Mouse (Mus musculus): ENCODE measurements around the gene Pde4b. TPM values are rescaled to one million over a fixed set of nuclear protein-coding genes. Genes with fewer than 3 reads are reported as not detected.

Gene Pde4b
- polyA plus RNA-seq, 1 experiment, result 19.5 TPM

GRCm38 (mm10) chr4:102495001-102495400 is 407.7 kb downstream of the Pde4b start:
- no peak for TF ChIP-seq CTCF (IDR thresholded peaks at IDR 0.05; ENCODE audit: low read depth, low read length)
- no peak for TF ChIP-seq POLR2A (IDR thresholded peaks at IDR 0.05; ENCODE audit: borderline replicate concordance, low read depth, low read length)
- H3K4me1 ChIP-seq (ENCODE audit: control insufficient read depth, insufficient read depth, low read length), result peaks cover 19% of the 10 kb centered on the region
- H3K4me3 ChIP-seq (ENCODE audit: insufficient read depth, low read length), result no peak overlapping the region
- H3K27ac ChIP-seq (ENCODE audit: insufficient read depth, low read depth, low read length), result no peak overlapping the region

GRCm38 (mm10) chr4:102495474-102495873 is 408.1 kb downstream of the Pde4b start:
- TF ChIP-seq CTCF (IDR thresholded peaks at IDR 0.05; ENCODE audit: low read depth, low read length) (no peak), POLR2A (IDR thresholded peaks at IDR 0.05; ENCODE audit: borderline replicate concordance, low read depth, low read length) (no peak)
- Histone ChIP-seq H3K4me1 (ENCODE audit: control insufficient read depth, insufficient read depth, low read length) (peaks cover 19% of the 10 kb centered on the region), H3K27ac (ENCODE audit: insufficient read depth, low read depth, low read length) (no peak overlapping the region), H3K4me3 (ENCODE audit: insufficient read depth, low read length) (no peak overlapping the region)

GRCm38 (mm10) chr4:102496269-102497177 is 409.2 kb downstream of the Pde4b start:
- H3K4me3 ChIP-seq (ENCODE audit: insufficient read depth, low read length), result no peak overlapping the region
- TF ChIP-seq POLR2A (IDR thresholded peaks at IDR 0.05; ENCODE audit: borderline replicate concordance, low read depth, low read length) (no peak), CTCF (IDR thresholded peaks at IDR 0.05; ENCODE audit: low read depth, low read length) (no peak)
- H3K4me1 ChIP-seq (ENCODE audit: control insufficient read depth, insufficient read depth, low read length), result peaks cover 19% of the 10 kb centered on the region
- no peak overlapping the region for H3K27ac ChIP-seq (ENCODE audit: insufficient read depth, low read depth, low read length)

- Histone ChIP-seq H3K27ac (ENCODE audit: insufficient read depth, low read depth, low read length) (no peak overlapping the region), H3K4me3 (ENCODE audit: insufficient read depth, low read length) (no peak overlapping the region)
- TF ChIP-seq CTCF (IDR thresholded peaks at IDR 0.05; ENCODE audit: low read depth, low read length) (no peak), POLR2A (IDR thresholded peaks at IDR 0.05; ENCODE audit: borderline replicate concordance, low read depth, low read length) (no peak)
These were observed 409.9 kb downstream of the Pde4b start for GRCm38 (mm10) chr4:102497221-102497620.

GRCm38 (mm10) chr4:102498169-102498919 is 411.0 kb downstream of the Pde4b start:
- no peak overlapping the region for H3K27ac ChIP-seq (ENCODE audit: insufficient read depth, low read depth, low read length)
- H3K4me3 ChIP-seq (ENCODE audit: insufficient read depth, low read length), result no peak overlapping the region
- H3K4me1 ChIP-seq (ENCODE audit: control insufficient read depth, insufficient read depth, low read length), result peaks cover 19% of the 10 kb centered on the region
- TF ChIP-seq CTCF (IDR thresholded peaks at IDR 0.05; ENCODE audit: low read depth, low read length), result no peak
- TF ChIP-seq POLR2A (IDR thresholded peaks at IDR 0.05; ENCODE audit: borderline replicate concordance, low read depth, low read length), result no peak

More at GRCm38 (mm10) chr4:102497221-102497620, 409.9 kb downstream of the Pde4b start:
- H3K4me1 ChIP-seq (ENCODE audit: control insufficient read depth, insufficient read depth, low read length), result peaks cover 19% of the 10 kb centered on the region

- TF ChIP-seq POLR2A (IDR thresholded peaks at IDR 0.05; ENCODE audit: borderline replicate concordance, low read depth, low read length) (no peak), CTCF (IDR thresholded peaks at IDR 0.05; ENCODE audit: low read depth, low read length) (no peak)
- Histone ChIP-seq H3K4me3 (ENCODE audit: insufficient read depth, low read length) (no peak overlapping the region), H3K4me1 (ENCODE audit: control insufficient read depth, insufficient read depth, low read length) (peaks cover 19% of the 10 kb centered on the region), H3K27ac (ENCODE audit: insufficient read depth, low read depth, low read length) (no peak overlapping the region)
These were observed 411.6 kb downstream of the Pde4b start for GRCm38 (mm10) chr4:102498920-102499316.

GRCm38 (mm10) chr4:102505714-102506113 is 418.4 kb downstream of the Pde4b start:
- Histone ChIP-seq H3K4me1 (ENCODE audit: control insufficient read depth, insufficient read depth, low read length) (peaks cover 6% of the 10 kb centered on the region), H3K4me3 (ENCODE audit: insufficient read depth, low read length) (no peak overlapping the region), H3K27ac (ENCODE audit: insufficient read depth, low read depth, low read length) (no peak overlapping the region)
- TF ChIP-seq POLR2A (IDR thresholded peaks at IDR 0.05; ENCODE audit: borderline replicate concordance, low read depth, low read length), result no peak
- no peak for TF ChIP-seq CTCF (IDR thresholded peaks at IDR 0.05; ENCODE audit: low read depth, low read length)

GRCm38 (mm10) chr4:102506376-102507280 is 419.3 kb downstream of the Pde4b start:
- TF ChIP-seq CTCF (IDR thresholded peaks at IDR 0.05; ENCODE audit: low read depth, low read length), result no peak
- no peak for TF ChIP-seq POLR2A (IDR thresholded peaks at IDR 0.05; ENCODE audit: borderline replicate concordance, low read depth, low read length)
- no peak overlapping the region for H3K4me3 ChIP-seq (ENCODE audit: insufficient read depth, low read length)
- peaks cover 6% of the 10 kb centered on the region for H3K4me1 ChIP-seq (ENCODE audit: control insufficient read depth, insufficient read depth, low read length)
- H3K27ac ChIP-seq (ENCODE audit: insufficient read depth, low read depth, low read length), result no peak overlapping the region

GRCm38 (mm10) chr4:102507344-102507743 is 420.0 kb downstream of the Pde4b start:
- H3K4me1 ChIP-seq (ENCODE audit: control insufficient read depth, insufficient read depth, low read length), result peaks cover 6% of the 10 kb centered on the region
- no peak overlapping the region for H3K27ac ChIP-seq (ENCODE audit: insufficient read depth, low read depth, low read length)
- TF ChIP-seq CTCF (IDR thresholded peaks at IDR 0.05; ENCODE audit: low read depth, low read length), result no peak
- TF ChIP-seq POLR2A (IDR thresholded peaks at IDR 0.05; ENCODE audit: borderline replicate concordance, low read depth, low read length), result no peak
- H3K4me3 ChIP-seq (ENCODE audit: insufficient read depth, low read length), result no peak overlapping the region

All from bone marrow macrophage, adult 2 months (primary cell).